12 mouse cellular contexts compared by ENCODE assay signal in genomic region chr13:93189416-93189815, GRCm38 (mm10). TPM values are rescaled to one million over a fixed set of nuclear protein-coding genes. Genes with fewer than 3 reads are reported as not detected.
DNase-seq lines count a peak whose midpoint lies in the region; ATAC-seq and TF ChIP-seq lines count a peak whose summit lies in the region.
"Had no signal": no experiment of that assay in that cellular context is flagged by ENCODE, and none has a peak within 500 bp of the region (broad histone marks: within the 10 kb centered on the region; RNA-seq: fewer than 3 reads in every experiment).

No protein-coding gene starts in this region.

- no peak for TF ChIP-seq CTCF in lung, postnatal 0 days (IDR thresholded peaks at IDR 0.05)
- no peak for TF ChIP-seq CTCF in embryonic fibroblast, embryonic 13.5 days (IDR thresholded peaks at IDR 0.05; ENCODE audit: borderline replicate concordance, insufficient read depth, low read length)

- ATAC-seq in heart, embryonic 15.5 days (replicated peaks; ENCODE audit: insufficient number of reproducible peaks, insufficient read depth, low FRiP score, low read depth): no peak
- peak; percentile 37 for ATAC-seq in lung, postnatal 0 days

- H3K4me2 ChIP-seq in heart, embryonic 15.5 days: peak overlapping the region; percentile 1; the same call in 1 of the 2 replicates
- H3K4me2 ChIP-seq in lung, postnatal 0 days (replicated peaks; ENCODE audit: low read depth, low read length): peak overlapping the region; percentile 27; the same call in 1 of the 2 replicates

- 0 out of 2 replicates have a peak overlapping the region, but pooled peaks have one; percentile 8 for H3K27ac ChIP-seq in heart, embryonic 15.5 days
- peak overlapping the region; percentile 72; the same call in 1 of the 2 replicates for H3K27ac ChIP-seq in lung, postnatal 0 days (ENCODE audit: low read length)
- peak overlapping the region; percentile 17; the same call in 1 of the 2 replicates for H3K27ac ChIP-seq in embryonic fibroblast, embryonic 13.5 days (ENCODE audit: insufficient read depth, low read length)

- DNase-seq in heart, postnatal 10 days: no peak
- peak; percentile 71 for DNase-seq in lung, postnatal 0 days (ENCODE audit: low spot score)
- no peak for DNase-seq in lung, postnatal 14 days
- peak; percentile 10 for DNase-seq in naive thymus-derived CD4-positive, alpha-beta T cell, adult 2 months (ENCODE audit: low read depth)
- DNase-seq in adrenal gland, postnatal 4 days (ENCODE audit: low spot score in 2 of 2): no peak
- DNase-seq in cerebellum, postnatal 10 days: no peak
- DNase-seq: cerebellum, postnatal 36 days; kidney, adult 9 months; spleen, adult 18-20 months had no signal

- no peaks in the 10 kb centered on the region for H3K9me3 ChIP-seq in heart, embryonic 15.5 days (replicated peaks)
- H3K9me3 ChIP-seq in lung, postnatal 0 days (ENCODE audit: low read length): no peaks in the 10 kb centered on the region

- intact Hi-C loops in heart, postnatal 10 days (cut with DNase I): no loop called here

- WGBS in heart, embryonic 15.5 days: 45% methylated on average over 2 of the region's 2 CpGs
- 50% methylated on average over 2 of the region's 2 CpGs for WGBS in lung, postnatal 0 days

- H3K36me3 ChIP-seq in heart, embryonic 15.5 days: peaks cover 8% of the 10 kb centered on the region; the same call in 1 of the 2 replicates
- no peaks in the 10 kb centered on the region for H3K36me3 ChIP-seq in lung, postnatal 0 days (ENCODE audit: insufficient read depth, low read length)

- H3K4me3 ChIP-seq in heart, embryonic 15.5 days: no peak overlapping the region
- H3K4me3 ChIP-seq in lung, postnatal 0 days (ENCODE audit: low read depth, low read length): no peak overlapping the region
- no peak overlapping the region for H3K4me3 ChIP-seq in embryonic fibroblast, embryonic 13.5 days (ENCODE audit: insufficient read depth, low read length)

- H3K27me3 ChIP-seq in heart, embryonic 15.5 days: no peaks in the 10 kb centered on the region
- no peaks in the 10 kb centered on the region for H3K27me3 ChIP-seq in lung, postnatal 0 days (replicated peaks; ENCODE audit: insufficient read depth, low read length)

- no peak for TF ChIP-seq POLR2A in embryonic fibroblast, embryonic 13.5 days (IDR thresholded peaks at IDR 0.05; ENCODE audit: low read depth, low read length)

- TF ChIP-seq EP300 in lung, postnatal 0 days (IDR thresholded peaks at IDR 0.05): peak; percentile 71

- H3K9ac ChIP-seq in heart, embryonic 15.5 days: no peak overlapping the region
- H3K9ac ChIP-seq in lung, postnatal 0 days (replicated peaks; ENCODE audit: low read depth): no peak overlapping the region

- peaks cover 20% of the 10 kb centered on the region for H3K4me1 ChIP-seq in heart, embryonic 15.5 days (replicated peaks)
- no peaks in the 10 kb centered on the region; the same call in 1 of the 2 replicates for H3K4me1 ChIP-seq in lung, postnatal 0 days (ENCODE audit: insufficient read depth, low read depth, low read length)
- H3K4me1 ChIP-seq in embryonic fibroblast, embryonic 13.5 days (ENCODE audit: control insufficient read depth, insufficient read depth, low read length): no peaks in the 10 kb centered on the region

RNA-seq across cellular contexts. Expression of gene Tent2, which starts 2.8 kb away (rescaled TPM):
- 32.2 and 39.0 TPM in 2 replicates for polyA plus RNA-seq in heart, embryonic 15.5 days (2015; fragmentation: Nextera tagmentation; extraction: Ambion mirVana)
- total RNA-seq in heart, postnatal 10 days (2021): 10 to 100 TPM; 24.0 to 25.8 TPM
- polyA plus RNA-seq in lung, postnatal 0 days (2015; fragmentation: Nextera tagmentation; extraction: Ambion mirVana): 34.4 and 35.2 TPM in 2 replicates
- polyA plus RNA-seq in embryonic fibroblast, embryonic 13.5 days (2011; ENCODE audit: insufficient read length, low read depth, missing spikeins): 81.9 and 110 TPM in 2 replicates
- total RNA-seq in adrenal gland, postnatal 4 days (2021): 10 to 100 TPM; 56.7 to 58.5 TPM

RNA-seq across cellular contexts. Expression of gene Cmya5, which starts 44.9 kb away (rescaled TPM):
- polyA plus RNA-seq in heart, embryonic 15.5 days (2015; fragmentation: Nextera tagmentation; extraction: Ambion mirVana): 5.6 and 5.7 TPM in 2 replicates
- total RNA-seq in heart, postnatal 10 days (2021): 100 to 1,000 TPM; 118 to 123 TPM
- polyA plus RNA-seq in lung, postnatal 0 days (2015; fragmentation: Nextera tagmentation; extraction: Ambion mirVana): 0.30 and 0.32 TPM in 2 replicates
- polyA plus RNA-seq in embryonic fibroblast, embryonic 13.5 days (2011; ENCODE audit: insufficient read length, low read depth, missing spikeins): 0.63 and 1.4 TPM in 2 replicates
- 1 to 10 TPM; 3.7 to 7.3 TPM for total RNA-seq in adrenal gland, postnatal 4 days (2021)
- total RNA-seq: megakaryocyte progenitor cell, adult 5-6 weeks had no signal

Comparison
In these comparisons a context has a peak if more than half of its experiments do, and no peak if none do; other contexts are left out.
1. DNase-seq: peak in lung, postnatal 0 days (single experiment) and naive thymus-derived CD4-positive, alpha-beta T cell, adult 2 months (single experiment); none in heart, postnatal 10 days (0 of 2), lung, postnatal 14 days (single experiment), adrenal gland, postnatal 4 days (0 of 2) and cerebellum, postnatal 10 days (0 of 2).
2. H3K27ac ChIP-seq: peak in every context shown above with its lines; median percentile 72 in lung, postnatal 0 days; 17 in embryonic fibroblast, embryonic 13.5 days; 8 in heart, embryonic 15.5 days.